Mouse (Mus musculus) ES-E14 (cell line): Measurements from ENCODE around the gene Camsap2.

ENCODE experiments used
- CHD2 ChIP-seq: IDR thresholded peaks from 2 replicates; pipeline ENCODE4 v1.6.1; 2014; ENCODE audit warnings: mild to moderate bottlenecking, low read depth, low read length, inconsistent platforms
- HCFC1 ChIP-seq: IDR thresholded peaks from 2 replicates; pipeline ENCODE4 v1.6.1; 2012; ENCODE audit warnings: low read length, inconsistent platforms, borderline replicate concordance; ENCODE audit not compliant: insufficient read depth
- MAFK ChIP-seq: IDR thresholded peaks from 2 replicates; pipeline ENCODE4 v1.6.1; 2014; ENCODE audit warnings: mild to moderate bottlenecking, low read depth, low read length, inconsistent platforms; ENCODE audit not compliant: insufficient read depth
- ZC3H11A ChIP-seq: IDR thresholded peaks from 2 replicates; pipeline ENCODE4 v1.6.1; 2012; ENCODE audit warnings: low read depth, mild to moderate bottlenecking, inconsistent platforms, low read length, borderline replicate concordance
- ZNF384 ChIP-seq: IDR thresholded peaks from 2 replicates; pipeline ENCODE4 v1.6.1; 2012; ENCODE audit warnings: low read depth, low read length, inconsistent platforms

DNA sequence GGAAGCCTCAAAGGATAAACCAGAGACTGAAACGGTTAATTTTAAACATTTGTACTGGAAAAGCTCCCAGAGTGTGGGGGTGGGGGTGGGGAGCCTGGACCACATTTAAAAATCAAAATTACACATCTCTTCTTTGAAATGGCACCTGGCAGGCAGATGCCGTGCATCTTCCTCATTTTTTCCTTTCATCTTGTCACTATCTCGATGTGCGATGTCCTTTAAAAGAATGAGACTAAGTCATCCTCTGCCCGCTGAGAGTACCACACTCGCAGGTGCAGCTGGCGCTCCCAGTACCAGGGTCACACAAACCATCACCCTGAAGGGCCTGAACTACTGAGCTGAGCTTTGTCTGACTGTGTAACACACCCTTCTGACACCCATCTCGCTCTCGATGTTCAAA, 87.4 kb downstream of the Camsap2 start:
- no peak for TF ChIP-seq HCFC1
- no peak for TF ChIP-seq MAFK
- no peak for TF ChIP-seq ZNF384
- TF ChIP-seq ZC3H11A = no peak
- TF ChIP-seq CHD2 = no peak
